8 mouse cellular contexts compared by ENCODE assay signal in the genomic region with DNA sequence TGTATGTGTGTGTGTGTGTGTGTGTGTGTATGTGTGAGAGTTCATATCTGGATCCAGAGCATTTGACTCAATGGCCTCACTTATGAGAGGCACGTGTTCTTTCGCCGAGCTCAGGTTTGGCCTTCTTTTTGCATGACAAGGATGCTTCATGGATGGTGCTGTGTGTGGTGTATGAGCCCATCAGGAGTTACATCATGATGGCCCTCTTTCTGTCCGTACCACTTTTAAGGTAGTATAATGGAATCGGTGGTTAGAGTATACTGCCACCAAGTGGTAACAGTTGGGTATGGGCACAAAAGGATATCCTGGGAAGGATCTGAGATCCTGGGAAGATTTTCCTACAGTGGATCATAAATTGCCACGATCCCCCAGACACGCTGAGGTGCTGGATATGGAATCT. TPM values are rescaled to one million over a fixed set of nuclear protein-coding genes. Genes with fewer than 3 reads are reported as not detected.
DNase-seq lines count a peak whose midpoint lies in the region; ATAC-seq and TF ChIP-seq lines count a peak whose summit lies in the region.

No protein-coding gene starts in this region.

- no peak overlapping the region for H3K4me2 ChIP-seq in forebrain, postnatal 0 days (ENCODE audit: low read depth)
- no peak overlapping the region for H3K4me2 ChIP-seq in midbrain, embryonic 16.5 days (ENCODE audit: low read length)

- no peak for ATAC-seq in G1E (ENCODE audit: extremely low read depth, insufficient number of reproducible peaks, low FRiP score, poor library complexity, severe bottlenecking)
- ATAC-seq in forebrain, postnatal 0 days: peak; percentile 73
- peak; percentile 51; the same call in 1 of the 2 replicates for ATAC-seq in midbrain, embryonic 16.5 days

- H3K27me3 ChIP-seq in G1E (ENCODE audit: insufficient read depth, low read length): peaks cover 14% of the 10 kb centered on the region; the same call in 1 of the 2 replicates
- H3K27me3 ChIP-seq in forebrain, postnatal 0 days (ENCODE audit: insufficient read depth, low read length): no peaks in the 10 kb centered on the region
- H3K27me3 ChIP-seq in midbrain, embryonic 16.5 days (ENCODE audit: control insufficient read depth, insufficient read depth, low read depth, low read length): no peaks in the 10 kb centered on the region

- no peaks in the 10 kb centered on the region for H3K36me3 ChIP-seq in G1E (replicated peaks)
- H3K36me3 ChIP-seq in forebrain, postnatal 0 days (ENCODE audit: insufficient read depth): no peaks in the 10 kb centered on the region
- H3K36me3 ChIP-seq in midbrain, embryonic 16.5 days (ENCODE audit: control insufficient read depth, insufficient read depth, low read length): no peaks in the 10 kb centered on the region

- H3K27ac ChIP-seq in forebrain, postnatal 0 days (ENCODE audit: low read depth, low read length): no peak overlapping the region
- no peak overlapping the region for H3K27ac ChIP-seq in midbrain, embryonic 16.5 days (ENCODE audit: low read length)

- TF ChIP-seq CTCF in G1E (IDR thresholded peaks at IDR 0.05; ENCODE audit: low read depth, low read length): peak; percentile 29
- peak; percentile 86 for TF ChIP-seq CTCF in forebrain, postnatal 0 days (IDR thresholded peaks at IDR 0.05; ENCODE audit: low read depth)

- no peak overlapping the region for H3K9ac ChIP-seq in forebrain, postnatal 0 days
- H3K9ac ChIP-seq in midbrain, embryonic 16.5 days (ENCODE audit: low read depth, low read length): no peak overlapping the region

- H3K4me1 ChIP-seq in G1E (ENCODE audit: insufficient read depth, low read depth, low read length): no peaks in the 10 kb centered on the region
- no peaks in the 10 kb centered on the region for H3K4me1 ChIP-seq in forebrain, postnatal 0 days (ENCODE audit: insufficient read depth)
- no peaks in the 10 kb centered on the region for H3K4me1 ChIP-seq in midbrain, embryonic 16.5 days (ENCODE audit: control insufficient read depth, insufficient read depth, low read length)

- H3K4me3 ChIP-seq in G1E (ENCODE audit: low read depth, low read length): no peak overlapping the region
- H3K4me3 ChIP-seq in forebrain, postnatal 0 days (ENCODE audit: low read depth, low read length): no peak overlapping the region
- H3K4me3 ChIP-seq in midbrain, embryonic 16.5 days (ENCODE audit: low read depth, low read length): no peak overlapping the region

- peak; percentile 83 for DNase-seq in 3T3-L1 (ENCODE audit: low read depth, low spot score)
- DNase-seq in G1E (ENCODE audit: low spot score): peak; percentile 14
- DNase-seq in cerebellum, adult 18-20 months: peak; percentile 58 to 61
- peak; percentile 82 for DNase-seq in forebrain, postnatal 0 days
- DNase-seq in induced T-regulatory cell, adult 2 months (ENCODE audit: low read depth): peak; percentile 63
- DNase-seq in left cerebral cortex, postnatal 14 days (ENCODE audit: low spot score in 2 of 2): peak; percentile 79 to 85
- peak; percentile 26 for DNase-seq in urinary bladder, postnatal 36 days (ENCODE audit: low spot score in 2 of 2)

- no peaks in the 10 kb centered on the region for H3K9me3 ChIP-seq in G1E (replicated peaks)
- H3K9me3 ChIP-seq in forebrain, postnatal 0 days (ENCODE audit: low read length): no peaks in the 10 kb centered on the region
- H3K9me3 ChIP-seq in midbrain, embryonic 16.5 days (replicated peaks; ENCODE audit: control insufficient read depth, low read length, poor library complexity, severe bottlenecking): no peaks in the 10 kb centered on the region

- 11% methylated on average over 7 of the region's 7 CpGs for WGBS in forebrain, postnatal 0 days
- 16% methylated on average over 7 of the region's 7 CpGs for WGBS in midbrain, embryonic 16.5 days

- intact Hi-C loops in left cerebral cortex, postnatal 14 days (cut with DNase I): loop anchor here (1.0 to 5.0 kb wide), 2 partner anchors 119 to 220 kb away; no protein-coding TSS in a partner anchor

RNA-seq across cellular contexts. Expression of a gene that starts 8.1 kb away (rescaled TPM):
- 25.9 and 27.4 TPM in 2 replicates for total RNA-seq in G1E (2014; fragmentation: Nextera tagmentation)
- 28.8 and 29.3 TPM in 2 replicates for total RNA-seq in G1E (2017)
- 0.90 and 1.5 TPM in 2 replicates for polyA plus RNA-seq in G1E (2012)
- total RNA-seq in forebrain, postnatal 0 days (2014; rRNA removed): 4.2 and 4.5 TPM in 2 replicates
- 4.6 and 4.7 TPM in 2 replicates for polyA plus RNA-seq in forebrain, postnatal 0 days (2015; fragmentation: Nextera tagmentation; extraction: Ambion mirVana)
- under 1 TPM; 0.64 to 0.82 TPM for total RNA-seq in left cerebral cortex, postnatal 14 days (2021)
- 4.0 and 5.7 TPM in 2 replicates for polyA plus RNA-seq in midbrain, embryonic 16.5 days (2015; fragmentation: Nextera tagmentation; extraction: Ambion mirVana)

RNA-seq across cellular contexts. Expression of a gene that starts 58.9 kb away (rescaled TPM):
- 95.1 and 103 TPM in 2 replicates for total RNA-seq in G1E (2014; fragmentation: Nextera tagmentation)
- 20.8 and 22.9 TPM in 2 replicates for total RNA-seq in G1E (2017)
- 20.0 and 20.6 TPM in 2 replicates for polyA plus RNA-seq in G1E (2012)
- 51.4 and 82.7 TPM in 2 replicates for total RNA-seq in forebrain, postnatal 0 days (2014; rRNA removed)
- 12.3 and 17.6 TPM in 2 replicates for polyA plus RNA-seq in forebrain, postnatal 0 days (2015; fragmentation: Nextera tagmentation; extraction: Ambion mirVana)
- total RNA-seq in left cerebral cortex, postnatal 14 days (2021): 10 to 100 TPM; 68.3 to 72.3 TPM
- polyA plus RNA-seq in midbrain, embryonic 16.5 days (2015; fragmentation: Nextera tagmentation; extraction: Ambion mirVana): 30.3 and 38.5 TPM in 2 replicates

Comparison
In these comparisons a context has a peak if more than half of its experiments do, and no peak if none do; other contexts are left out.
1. DNase-seq: peak in every context shown above with its lines; median percentile 83 in 3T3-L1; 82 in forebrain, postnatal 0 days; 82 in left cerebral cortex, postnatal 14 days; 63 in induced T-regulatory cell, adult 2 months; 60 in cerebellum, adult 18-20 months; 26 in urinary bladder, postnatal 36 days; 14 in G1E.